Mouse (Mus musculus): ENCODE data around the gene Tmem203. TPM values are rescaled to one million over a fixed set of nuclear protein-coding genes. Genes with fewer than 3 reads are reported as not detected.

Tmem203 gene
- polyA plus RNA-seq, 1 experiment from 2014 or later: 10.9 TPM

GRCm38 (mm10) chr2:25273010-25273409 is 17.8 kb downstream of the Tmem203 start:
- no peak for ATAC-seq (ENCODE audit: low read depth)
- 27% methylated on average over 16 of the region's 16 CpGs for WGBS (ENCODE audit: insufficient replicate concordance)
- H3K4me2 ChIP-seq (ENCODE audit: low read depth, low read length): peak overlapping the region; percentile 82
- H3K4me1 ChIP-seq (ENCODE audit: control insufficient read depth, low read depth, low read length): peaks cover 24% of the 10 kb centered on the region
- no peaks in the 10 kb centered on the region for H3K9me3 ChIP-seq (replicated peaks; ENCODE audit: control insufficient read depth, low read length)
- peak overlapping the region; percentile 96 for H3K4me3 ChIP-seq (ENCODE audit: low read depth, low read length)
- H3K27ac ChIP-seq (ENCODE audit: low read length): peak overlapping the region; percentile 73
- peaks cover 27% of the 10 kb centered on the region for H3K36me3 ChIP-seq (ENCODE audit: control insufficient read depth, insufficient read depth)
- no peaks in the 10 kb centered on the region for H3K27me3 ChIP-seq (ENCODE audit: control insufficient read depth, insufficient read depth, low read depth, low read length)
- peak overlapping the region; percentile 89 for H3K9ac ChIP-seq (ENCODE audit: low read depth, low read length)

- Histone ChIP-seq H3K27me3 (ENCODE audit: control insufficient read depth, insufficient read depth, low read depth, low read length) (no peaks in the 10 kb centered on the region), H3K4me3 (ENCODE audit: low read depth, low read length) (no peak overlapping the region), H3K4me1 (ENCODE audit: control insufficient read depth, low read depth, low read length) (no peaks in the 10 kb centered on the region), H3K36me3 (ENCODE audit: control insufficient read depth, insufficient read depth) (peaks cover 38% of the 10 kb centered on the region), H3K27ac (ENCODE audit: low read length) (no peak overlapping the region), H3K9me3 (replicated peaks; ENCODE audit: control insufficient read depth, low read length) (no peaks in the 10 kb centered on the region), H3K4me2 (ENCODE audit: low read depth, low read length) (no peak overlapping the region), H3K9ac (ENCODE audit: low read depth, low read length) (no peak overlapping the region)
- ATAC-seq (ENCODE audit: low read depth): 0 out of 2 replicates have a peak, but pooled peaks have one; percentile 30
- WGBS (ENCODE audit: insufficient replicate concordance): 54% methylated on average over 13 of the region's 13 CpGs
Observed at GRCm38 (mm10) chr2:25278928-25279882, 24.0 kb downstream of the Tmem203 start.

DNA sequence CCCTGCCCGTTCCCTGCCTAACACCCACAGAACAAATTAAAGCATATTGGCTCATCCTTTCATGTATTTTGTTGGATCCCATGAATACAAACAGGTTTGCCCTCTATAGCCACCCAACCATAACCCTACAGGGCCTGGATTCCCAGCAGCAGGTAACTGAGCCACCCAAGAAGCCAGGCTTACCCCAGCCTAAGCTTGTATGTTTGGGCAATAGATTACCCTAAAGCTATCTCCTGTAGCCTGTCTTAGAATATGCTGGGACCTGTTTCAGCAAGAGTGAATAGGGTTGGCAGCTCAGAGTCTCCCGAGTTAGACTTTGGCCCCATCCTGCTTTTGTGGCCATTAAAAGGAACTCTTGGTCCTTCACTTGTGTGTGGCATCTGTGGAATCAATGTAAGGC is 30.3 kb downstream of the Tmem203 start:
- H3K4me3 ChIP-seq (ENCODE audit: low read depth, low read length): no peak overlapping the region
- peaks cover 6% of the 10 kb centered on the region; the same call in 1 of the 2 replicates for H3K4me1 ChIP-seq (ENCODE audit: control insufficient read depth, low read depth, low read length)
- H3K9me3 ChIP-seq (replicated peaks; ENCODE audit: control insufficient read depth, low read length): no peaks in the 10 kb centered on the region
- no peak overlapping the region for H3K4me2 ChIP-seq (ENCODE audit: low read depth, low read length)
- peaks cover 17% of the 10 kb centered on the region for H3K36me3 ChIP-seq (ENCODE audit: control insufficient read depth, insufficient read depth)
- H3K27me3 ChIP-seq (ENCODE audit: control insufficient read depth, insufficient read depth, low read depth, low read length): peaks cover 25% of the 10 kb centered on the region
- ATAC-seq (ENCODE audit: low read depth): no peak
- H3K27ac ChIP-seq (ENCODE audit: low read length): no peak overlapping the region
- WGBS (ENCODE audit: insufficient replicate concordance): 83% methylated on average over 2 of the region's 2 CpGs
- no peak overlapping the region for H3K9ac ChIP-seq (ENCODE audit: low read depth, low read length)

DNA sequence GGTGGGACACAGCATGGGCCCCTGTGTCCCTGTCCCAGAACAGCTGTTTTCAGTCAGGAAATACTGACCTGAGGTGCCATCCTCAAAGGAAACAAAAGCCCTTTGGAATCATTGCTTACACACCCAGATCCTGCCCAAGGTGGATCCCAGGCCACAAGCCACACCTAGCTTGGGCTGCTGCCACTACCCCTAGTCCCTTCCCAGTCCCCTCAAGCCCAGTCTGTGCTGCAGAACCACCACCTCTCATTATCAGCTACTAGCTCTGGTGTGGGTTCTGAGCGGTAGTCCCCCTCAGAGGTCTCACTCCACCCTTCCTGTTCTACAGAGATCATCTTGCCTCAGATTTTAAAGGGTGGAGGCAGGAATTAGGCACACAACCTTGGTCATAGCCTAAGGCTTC is 31.1 kb downstream of the Tmem203 start:
- 21% methylated on average over 1 of the region's 1 CpGs for WGBS (ENCODE audit: insufficient replicate concordance)
- Histone ChIP-seq H3K4me3 (ENCODE audit: low read depth, low read length) (no peak overlapping the region), H3K27ac (ENCODE audit: low read length) (no peak overlapping the region), H3K9me3 (replicated peaks; ENCODE audit: control insufficient read depth, low read length) (no peaks in the 10 kb centered on the region), H3K27me3 (ENCODE audit: control insufficient read depth, insufficient read depth, low read depth, low read length) (peaks cover 33% of the 10 kb centered on the region), H3K4me1 (ENCODE audit: control insufficient read depth, low read depth, low read length) (peaks cover 6% of the 10 kb centered on the region; the same call in 1 of the 2 replicates), H3K9ac (ENCODE audit: low read depth, low read length) (no peak overlapping the region), H3K4me2 (ENCODE audit: low read depth, low read length) (no peak overlapping the region), H3K36me3 (ENCODE audit: control insufficient read depth, insufficient read depth) (peaks cover 13% of the 10 kb centered on the region)
- peak; percentile 43; the same call in 1 of the 2 replicates for ATAC-seq (ENCODE audit: low read depth)

- H3K9me3 ChIP-seq (replicated peaks; ENCODE audit: control insufficient read depth, low read length): no peaks in the 10 kb centered on the region
- no peak overlapping the region for H3K9ac ChIP-seq (ENCODE audit: low read depth, low read length)
- ATAC-seq (ENCODE audit: low read depth): peak; percentile 53
- peaks cover 40% of the 10 kb centered on the region for H3K27me3 ChIP-seq (ENCODE audit: control insufficient read depth, insufficient read depth, low read depth, low read length)
- H3K4me1 ChIP-seq (ENCODE audit: control insufficient read depth, low read depth, low read length): peaks cover 7% of the 10 kb centered on the region
- no peak overlapping the region for H3K27ac ChIP-seq (ENCODE audit: low read length)
- H3K36me3 ChIP-seq (ENCODE audit: control insufficient read depth, insufficient read depth): peaks cover 13% of the 10 kb centered on the region
- 23% methylated on average over 7 of the region's 7 CpGs for WGBS (ENCODE audit: insufficient replicate concordance)
- H3K4me3 ChIP-seq (ENCODE audit: low read depth, low read length): no peak overlapping the region
- no peak overlapping the region for H3K4me2 ChIP-seq (ENCODE audit: low read depth, low read length)
Observed at GRCm38 (mm10) chr2:25286837-25287636, 31.8 kb downstream of the Tmem203 start.

DNA sequence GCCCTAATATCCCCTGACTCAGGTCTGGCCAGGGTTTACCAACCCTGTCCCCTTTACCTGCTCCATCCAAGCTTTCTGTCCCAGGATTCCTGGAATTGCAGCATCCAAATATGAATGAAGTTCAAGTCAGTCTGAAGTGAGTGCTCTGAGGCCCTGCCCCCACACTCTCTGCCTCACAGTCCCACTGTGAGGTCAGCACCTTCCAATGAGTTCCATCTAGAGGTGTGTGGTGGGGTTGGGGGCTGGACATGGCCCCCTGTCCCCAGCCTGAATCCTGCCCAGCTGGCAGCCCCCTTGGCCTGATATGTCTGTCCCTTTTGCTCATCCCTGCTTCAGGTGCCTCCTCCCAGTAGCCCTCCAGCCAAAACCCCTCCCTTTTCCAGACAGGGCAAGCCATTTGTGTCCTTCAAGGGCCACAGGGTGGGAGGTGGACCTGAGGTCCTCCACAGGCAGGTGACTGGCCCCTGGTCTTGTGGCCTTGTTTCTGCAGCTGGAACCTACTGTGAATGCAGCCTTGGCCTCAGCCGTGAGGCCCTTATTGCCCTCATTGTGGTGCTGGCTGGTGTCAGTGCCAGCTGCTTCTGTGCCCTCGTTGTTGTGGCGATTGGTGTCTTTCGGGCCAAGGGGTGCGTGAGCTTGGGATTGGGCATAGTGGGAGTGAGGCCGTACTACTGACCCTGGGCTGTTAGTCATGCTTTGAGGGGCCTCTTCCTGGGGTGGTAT is 32.8 kb downstream of the Tmem203 start, which contains the start of gene Tmem210:
Tmem210 (plus strand) TSS at position 219 of the 723 bp plus-strand sequence.
- H3K4me3 ChIP-seq (ENCODE audit: low read depth, low read length): no peak within 1 kb of the TSS
- peaks cover 11% of the 10 kb centered on the region for H3K36me3 ChIP-seq (ENCODE audit: control insufficient read depth, insufficient read depth)
- H3K27me3 ChIP-seq (ENCODE audit: control insufficient read depth, insufficient read depth, low read depth, low read length): peaks cover 50% of the 10 kb centered on the region
- peaks cover 8% of the 10 kb centered on the region for H3K4me1 ChIP-seq (ENCODE audit: control insufficient read depth, low read depth, low read length)
- no peaks in the 10 kb centered on the region for H3K9me3 ChIP-seq (replicated peaks; ENCODE audit: control insufficient read depth, low read length)
- WGBS (ENCODE audit: insufficient replicate concordance): 76% methylated on average over 6 of the region's 6 CpGs
- no peak within 1 kb of the TSS for H3K4me2 ChIP-seq (ENCODE audit: low read depth, low read length)
- no peak within 1 kb of the TSS for H3K27ac ChIP-seq (ENCODE audit: low read length)
- no peak within 1 kb of the TSS for H3K9ac ChIP-seq (ENCODE audit: low read depth, low read length)
- no peak for ATAC-seq (ENCODE audit: low read depth)

DNA sequence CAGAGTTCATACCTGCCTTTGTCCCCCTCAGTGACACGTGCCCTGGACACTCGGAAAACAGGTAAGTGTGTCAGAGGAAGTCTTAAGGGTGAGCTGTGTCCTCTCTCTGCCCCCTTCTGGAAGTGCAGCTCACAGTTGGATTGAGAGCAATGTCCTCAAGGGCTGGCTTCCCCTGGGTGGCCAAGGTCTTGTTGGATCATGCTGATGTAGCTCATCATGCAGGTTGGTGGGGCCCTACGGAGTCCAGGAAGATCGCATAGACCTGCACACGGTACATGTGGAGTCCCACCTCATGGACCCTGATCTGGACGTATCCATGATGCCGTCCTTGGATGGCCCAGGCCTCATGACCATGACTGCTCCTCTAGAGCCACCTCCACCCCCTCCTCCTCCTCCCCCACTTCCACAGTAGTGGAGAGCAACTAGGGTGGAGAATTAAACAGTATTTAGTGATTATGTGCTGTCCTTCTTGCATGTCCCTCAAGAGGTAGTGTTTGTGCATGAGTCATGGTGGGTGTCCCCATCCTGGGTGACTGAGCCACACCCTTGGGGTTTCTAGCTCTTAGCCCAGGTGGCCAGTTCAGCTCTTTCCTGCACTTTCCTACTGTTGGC is 33.6 kb downstream of the Tmem203 start:
- Histone ChIP-seq H3K27me3 (ENCODE audit: control insufficient read depth, insufficient read depth, low read depth, low read length) (peaks cover 57% of the 10 kb centered on the region), H3K4me2 (ENCODE audit: low read depth, low read length) (no peak overlapping the region), H3K27ac (ENCODE audit: low read length) (no peak overlapping the region), H3K4me1 (ENCODE audit: control insufficient read depth, low read depth, low read length) (peaks cover 8% of the 10 kb centered on the region), H3K36me3 (ENCODE audit: control insufficient read depth, insufficient read depth) (peaks cover 10% of the 10 kb centered on the region), H3K9ac (ENCODE audit: low read depth, low read length) (no peak overlapping the region), H3K9me3 (replicated peaks; ENCODE audit: control insufficient read depth, low read length) (no peaks in the 10 kb centered on the region), H3K4me3 (ENCODE audit: low read depth, low read length) (no peak overlapping the region)
- no peak for ATAC-seq (ENCODE audit: low read depth)
- 69% methylated on average over 7 of the region's 7 CpGs for WGBS (ENCODE audit: insufficient replicate concordance)

- WGBS (ENCODE audit: insufficient replicate concordance): 10% methylated on average over 11 of the region's 11 CpGs
- no peak for ATAC-seq (ENCODE audit: low read depth)
- Histone ChIP-seq H3K27me3 (ENCODE audit: control insufficient read depth, insufficient read depth, low read depth, low read length) (peaks cover 57% of the 10 kb centered on the region), H3K4me2 (ENCODE audit: low read depth, low read length) (no peak within 1 kb of the TSS), H3K27ac (ENCODE audit: low read length) (no peak within 1 kb of the TSS), H3K9ac (ENCODE audit: low read depth, low read length) (no peak within 1 kb of the TSS), H3K4me1 (ENCODE audit: control insufficient read depth, low read depth, low read length) (peaks cover 8% of the 10 kb centered on the region), H3K4me3 (ENCODE audit: low read depth, low read length) (no peak within 1 kb of the TSS), H3K9me3 (replicated peaks; ENCODE audit: control insufficient read depth, low read length) (no peaks in the 10 kb centered on the region), H3K36me3 (ENCODE audit: control insufficient read depth, insufficient read depth) (peaks cover 6% of the 10 kb centered on the region)
Observed at GRCm38 (mm10) chr2:25289651-25290050, 34.4 kb downstream of the Tmem203 start, which contains the start of gene Lrrc26. Gene Lrrc26 (plus strand): TSS chr2:25289915.

All from liver, embryonic 16.5 days (tissue).